Mouse (Mus musculus) monocyte, adult 59 days (primary cell): ENCODE data around the gene Lipo1. TPM values are rescaled to one million over a fixed set of nuclear protein-coding genes. Genes with fewer than 3 reads are reported as not detected.

Source experiments
- total RNA-seq, 2 experiments: library from RNA; stranded (reverse); gene quantifications; one replicate each; pipeline ENCODE4 v1.2.4; 2023

Gene Lipo1
- not detected for total RNA-seq

DNA sequence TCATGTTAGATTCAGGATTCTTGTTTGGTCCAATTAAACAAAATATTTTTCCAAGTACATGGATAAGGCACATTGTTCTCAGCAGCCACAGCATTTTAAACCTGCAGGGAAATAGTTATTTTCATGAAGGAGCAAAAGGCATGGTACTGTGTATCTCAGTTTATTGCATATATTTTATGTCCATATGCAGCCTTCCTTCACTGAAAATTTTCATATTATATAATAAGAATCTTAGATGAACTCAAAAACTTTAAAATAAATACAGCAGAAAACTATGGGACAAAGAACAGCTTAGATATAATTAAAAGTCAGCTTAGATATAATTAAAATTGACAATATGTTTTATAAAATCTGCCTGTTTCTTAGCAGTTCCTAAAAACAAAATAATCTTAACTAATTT is at the start of gene Lipo1:
Lipo1 (minus strand) TSS at position 101 of the 400 bp plus-strand sequence.

GRCm38 (mm10) chr19:33761287-33762086 is 25.8 kb downstream of the Lipo1 start, which contains the start of gene Lipo3:
Lipo3 (minus strand) TSS chr19:33761951.

GRCm38 (mm10) chr19:33751259-33751658 is 36.0 kb downstream of the Lipo1 start, which contains the start of gene Lipo2:
Lipo2 (minus strand) TSS chr19:33751359.

Other genes with a start within 250 kb of the Lipo1 start
- not detected for gene Gm8978, start 162.2 kb downstream of the Lipo1 start, total RNA-seq
- gene Lipo2, start 36.1 kb downstream of the Lipo1 start, total RNA-seq, result under 1 TPM in 1 of 2 experiments, not detected in 1; 0.31 TPM
- 1 to 10 TPM; 6.0 to 9.9 TPM for gene Lipo3, start 25.5 kb downstream of the Lipo1 start, total RNA-seq
- not detected for gene Lipf, start 173.7 kb upstream of the Lipo1 start, total RNA-seq
- not detected for gene Lipk, start 220.8 kb upstream of the Lipo1 start, total RNA-seq